Mouse (Mus musculus) embryonic facial prominence, embryonic 12.5 days (tissue): ENCODE data around the gene Tac4. TPM values are rescaled to one million over a fixed set of nuclear protein-coding genes. Genes with fewer than 3 reads are reported as not detected.

ENCODE experiments used
- ATAC-seq: fragments of 200-750 bp; cut with Nextera tagmentation; 2 replicates; pipeline ENCODE4 v1.8.0; 2017; ENCODE audit not compliant: insufficient number of reproducible peaks, insufficient read depth, low FRiP score, low TSS enrichment
- H3K27ac ChIP-seq: fragments of 300-500 bp; sonication (generic); 2 replicates; pipeline ENCODE4 v1.5.1; 2016; ENCODE audit warnings: mild to moderate bottlenecking
- H3K27me3 ChIP-seq: fragments of 300-500 bp; sonication (generic); 2 replicates; pipeline ENCODE4 v1.6.1; 2016; ENCODE audit warnings: mild to moderate bottlenecking, moderate library complexity
- H3K36me3 ChIP-seq: fragments of 300-500 bp; sonication (generic); 2 replicates; pipeline ENCODE4 v1.6.1; 2016; ENCODE audit warnings: mild to moderate bottlenecking
- H3K4me1 ChIP-seq: fragments of 300-500 bp; sonication (generic); 2 replicates; pipeline ENCODE4 v1.6.1; 2016
- H3K4me2 ChIP-seq: fragments of 300-500 bp; sonication (generic); replicated peaks from 2 replicates; pipeline ENCODE4 v1.6.1; 2016; ENCODE audit warnings: mild to moderate bottlenecking, moderate library complexity
- H3K4me3 ChIP-seq: fragments of 300-500 bp; sonication (generic); 2 replicates; pipeline ENCODE4 v1.5.1; 2016; ENCODE audit warnings: mild to moderate bottlenecking
- H3K9ac ChIP-seq: fragments of 300-500 bp; sonication (generic); 2 replicates; pipeline ENCODE4 v1.6.1; 2016; ENCODE audit warnings: mild to moderate bottlenecking, moderate library complexity
- H3K9me3 ChIP-seq: fragments of 300-500 bp; sonication (generic); 2 replicates; pipeline ENCODE4 v1.6.1; 2016; ENCODE audit warnings: mild to moderate bottlenecking, moderate library complexity
- WGBS: fragments of 180-500 bp; shearing (Covaris S2); methylation state at CpG from one replicate; pipeline ENCODE4 v1.1.7; 2016; 5-methylcytosine and 5-hydroxymethylcytosine counted together
- polyA plus RNA-seq: library from polyadenylated mRNA; unstranded; fragments of >200 nt; fragmentation: Nextera tagmentation; extraction: Ambion mirVana; gene quantifications from 2 replicates; pipeline ENCODE4 v1.2.1, GENCODE M21; 2016

The Tac4 gene
- polyA plus RNA-seq, 1 experiment from 2014 or later: 0.29 TPM

DNA sequence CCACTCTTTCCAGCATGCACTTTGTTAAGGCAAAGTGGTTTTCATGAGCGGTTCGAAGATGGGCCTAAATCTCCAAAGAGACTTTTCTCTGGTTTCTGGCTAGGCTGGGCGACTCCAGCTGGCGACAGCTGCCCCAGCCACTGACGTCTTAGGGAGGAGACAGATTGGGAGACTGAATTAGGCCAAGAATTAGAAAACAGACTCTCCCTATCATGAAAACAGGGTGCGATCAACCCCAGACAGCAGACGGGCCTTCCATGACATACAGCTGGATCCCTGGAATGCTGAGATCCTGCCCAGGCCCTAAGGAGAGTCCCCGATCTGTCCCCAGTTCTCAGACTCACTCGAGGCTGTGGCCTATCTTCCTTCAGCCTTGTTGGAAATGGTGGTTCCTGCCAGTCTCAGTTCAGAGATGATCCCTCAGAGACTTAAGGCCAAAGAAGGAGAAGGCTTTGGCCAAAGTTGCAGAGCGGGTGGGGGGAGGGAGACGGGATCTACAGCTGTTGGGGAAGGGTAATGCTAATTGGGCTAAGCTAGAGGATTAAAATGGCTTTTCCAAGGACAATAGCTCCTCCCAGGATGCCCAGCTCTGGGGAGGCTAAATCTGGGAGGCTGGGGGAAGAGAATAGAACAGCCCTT is 2.6 kb downstream of the Tac4 start:
- no peaks in the 10 kb centered on the region for H3K27me3 ChIP-seq
- H3K4me1 ChIP-seq: no peaks in the 10 kb centered on the region
- H3K9ac ChIP-seq: no peak overlapping the region
- H3K27ac ChIP-seq: peak overlapping the region; percentile 41; the same call in 1 of the 2 replicates
- no peak for ATAC-seq
- 17% methylated on average over 11 of the region's 11 CpGs for WGBS
- no peaks in the 10 kb centered on the region for H3K9me3 ChIP-seq
- H3K4me2 ChIP-seq: no peak overlapping the region
- H3K36me3 ChIP-seq: 0 out of 2 replicates have a peak, but pooled peaks cover 1% of the 10 kb centered on the region
- no peak overlapping the region for H3K4me3 ChIP-seq

DNA sequence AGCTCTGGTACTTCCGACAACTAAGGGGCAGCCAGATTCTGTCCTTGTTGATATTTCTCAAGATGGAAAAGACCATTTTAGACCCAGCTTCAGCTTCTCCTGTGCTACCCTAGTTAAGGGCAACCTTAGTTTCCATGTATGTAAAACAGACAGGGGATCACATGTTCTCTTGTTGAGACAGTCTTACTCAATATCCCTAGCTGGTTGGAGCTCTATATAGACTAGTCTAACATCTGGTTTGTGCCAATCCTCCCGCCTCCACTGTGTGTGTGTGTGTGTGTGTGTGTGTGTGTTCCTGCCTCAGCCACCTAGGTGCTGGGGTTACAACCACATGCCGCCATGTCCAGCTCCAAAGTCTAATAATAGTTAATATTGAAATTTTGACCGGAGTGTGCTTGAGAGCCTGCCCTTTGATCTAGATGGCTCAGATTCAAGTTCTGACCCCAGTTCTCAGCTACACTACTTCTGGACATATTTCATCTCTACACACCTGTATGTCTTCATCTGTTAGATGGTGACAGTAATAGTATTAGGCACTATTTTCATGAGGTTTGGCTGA is 3.2 kb downstream of the Tac4 start:
- no peak overlapping the region for H3K4me2 ChIP-seq
- H3K4me1 ChIP-seq: no peaks in the 10 kb centered on the region
- H3K9ac ChIP-seq: no peak overlapping the region
- H3K9me3 ChIP-seq: no peaks in the 10 kb centered on the region
- peaks cover 7% of the 10 kb centered on the region; the same call in 1 of the 2 replicates for H3K36me3 ChIP-seq
- H3K27ac ChIP-seq: no peak overlapping the region
- ATAC-seq: no peak
- 60% methylated on average over 4 of the region's 4 CpGs for WGBS
- H3K4me3 ChIP-seq: no peak overlapping the region
- H3K27me3 ChIP-seq: no peaks in the 10 kb centered on the region

DNA sequence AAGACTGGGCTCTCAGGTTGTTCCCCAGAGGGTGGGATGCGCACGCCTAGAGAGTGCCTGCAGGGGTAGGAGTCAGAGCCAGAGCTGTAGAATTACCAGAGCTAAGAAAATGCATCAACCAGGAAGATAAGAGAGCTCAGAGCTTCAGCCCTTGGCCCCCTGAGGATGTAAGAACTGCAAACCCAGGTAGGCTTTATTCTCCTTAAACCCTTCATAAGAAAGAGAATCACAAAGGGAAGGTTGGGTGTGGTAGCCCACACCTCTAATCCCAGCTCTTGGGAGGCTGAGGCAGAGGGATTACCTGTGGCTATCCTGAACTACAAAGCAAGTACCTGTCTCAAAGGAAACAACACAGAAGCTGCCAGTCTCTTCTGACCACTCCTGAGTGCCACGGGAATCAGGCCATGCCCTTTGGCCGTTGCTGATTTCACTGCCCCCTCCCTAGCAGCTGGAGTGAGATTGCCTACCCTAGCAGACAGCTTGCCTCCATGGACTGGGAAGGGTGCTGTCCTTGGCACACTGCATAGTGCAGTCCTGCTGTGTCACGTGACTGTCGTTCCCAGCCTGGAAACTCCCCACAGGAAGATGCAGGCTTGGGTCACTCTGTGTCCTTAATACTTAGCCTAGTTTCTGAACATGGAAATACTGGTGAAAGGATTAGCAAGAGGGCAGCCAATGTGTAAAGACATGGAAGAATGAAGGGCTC is 5.4 kb downstream of the Tac4 start:
- no peak for ATAC-seq
- no peaks in the 10 kb centered on the region for H3K9me3 ChIP-seq
- no peaks in the 10 kb centered on the region for H3K4me1 ChIP-seq
- 43% methylated on average over 6 of the region's 6 CpGs for whole genome bisulfite sequencing
- H3K9ac ChIP-seq: no peak overlapping the region
- H3K4me2 ChIP-seq: no peak overlapping the region
- H3K4me3 ChIP-seq: no peak overlapping the region
- H3K36me3 ChIP-seq: peaks cover 28% of the 10 kb centered on the region
- no peak overlapping the region for H3K27ac ChIP-seq
- H3K27me3 ChIP-seq: no peaks in the 10 kb centered on the region

DNA sequence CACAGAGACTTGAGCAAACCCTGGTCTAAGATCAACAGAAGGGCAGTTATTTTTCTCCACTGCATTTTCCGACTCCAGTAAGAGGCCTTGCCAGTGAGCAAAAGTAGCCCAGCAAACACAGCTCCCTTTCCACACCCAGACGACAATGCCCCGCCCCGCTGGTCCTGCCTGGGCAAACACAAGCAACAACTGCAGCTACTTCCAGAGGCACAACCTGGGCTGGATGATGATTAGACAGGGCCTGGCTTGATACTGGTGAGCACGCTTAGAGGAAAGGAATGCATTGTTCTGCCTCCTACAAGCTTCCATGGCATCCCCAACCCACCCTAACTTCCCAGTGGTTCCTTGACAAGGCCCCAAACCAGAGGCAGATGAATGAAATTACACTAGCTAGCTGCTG is 12.3 kb downstream of the Tac4 start:
- WGBS: 87% methylated on average over 5 of the region's 5 CpGs
- Histone ChIP-seq H3K9me3 (no peaks in the 10 kb centered on the region), H3K4me1 (no peaks in the 10 kb centered on the region), H3K27me3 (no peaks in the 10 kb centered on the region), H3K36me3 (peaks cover 94% of the 10 kb centered on the region), H3K27ac (no peak overlapping the region), H3K4me2 (no peak overlapping the region), H3K4me3 (no peak overlapping the region), H3K9ac (no peak overlapping the region)
- ATAC-seq: no peak

DNA sequence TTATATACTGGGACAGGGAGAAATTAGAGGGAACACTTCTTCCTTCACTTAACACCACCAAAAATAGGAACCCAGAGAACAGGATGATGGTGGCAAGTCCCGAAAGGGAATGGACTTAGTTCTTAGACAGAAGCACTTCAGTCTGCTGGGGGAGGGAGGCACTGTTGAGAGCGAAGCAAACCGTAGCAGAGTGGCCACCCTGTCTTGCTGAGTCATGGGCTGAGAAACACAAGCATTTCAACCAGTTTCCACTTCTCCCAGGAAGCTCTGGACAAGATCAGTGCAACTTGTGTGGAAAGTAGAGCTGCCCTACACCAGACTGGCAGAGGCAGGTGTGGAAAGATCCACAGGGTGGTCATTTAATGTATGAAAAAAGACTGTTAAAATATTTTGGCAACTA is 13.3 kb downstream of the Tac4 start:
- Histone ChIP-seq H3K36me3 (peaks cover 96% of the 10 kb centered on the region), H3K27ac (no peak overlapping the region), H3K4me2 (no peak overlapping the region), H3K4me1 (no peaks in the 10 kb centered on the region), H3K9ac (no peak overlapping the region), H3K27me3 (no peaks in the 10 kb centered on the region), H3K9me3 (no peaks in the 10 kb centered on the region), H3K4me3 (no peak overlapping the region)
- ATAC-seq: no peak
- 92% methylated on average over 3 of the region's 3 CpGs for whole genome bisulfite sequencing

DNA sequence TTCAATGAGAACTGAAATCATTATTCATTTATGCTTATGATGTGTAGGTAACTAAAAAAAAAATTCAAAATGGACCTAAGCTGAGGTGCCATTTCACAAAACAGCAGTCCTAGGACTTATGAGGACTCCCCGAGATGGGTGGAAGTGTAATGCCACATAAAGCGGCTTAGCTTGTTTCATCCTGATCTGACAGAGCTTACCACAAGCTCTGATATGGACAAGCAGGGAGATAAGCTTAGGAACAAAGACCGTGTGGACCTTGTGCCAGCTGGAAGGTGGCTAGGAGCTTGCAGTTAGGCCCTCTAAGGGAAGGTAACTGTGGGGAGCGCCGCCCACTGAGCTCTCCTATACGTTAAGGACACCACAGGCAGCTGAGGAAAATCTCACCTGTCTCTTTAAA is 14.7 kb downstream of the Tac4 start:
- H3K27me3 ChIP-seq: no peaks in the 10 kb centered on the region
- H3K4me2 ChIP-seq: no peak overlapping the region
- H3K27ac ChIP-seq: no peak overlapping the region
- peaks cover 95% of the 10 kb centered on the region for H3K36me3 ChIP-seq
- H3K9me3 ChIP-seq: no peaks in the 10 kb centered on the region
- WGBS: 89% methylated on average over 6 of the region's 6 CpGs
- no peak overlapping the region for H3K9ac ChIP-seq
- no peak overlapping the region for H3K4me3 ChIP-seq
- no peaks in the 10 kb centered on the region for H3K4me1 ChIP-seq
- ATAC-seq: no peak

DNA sequence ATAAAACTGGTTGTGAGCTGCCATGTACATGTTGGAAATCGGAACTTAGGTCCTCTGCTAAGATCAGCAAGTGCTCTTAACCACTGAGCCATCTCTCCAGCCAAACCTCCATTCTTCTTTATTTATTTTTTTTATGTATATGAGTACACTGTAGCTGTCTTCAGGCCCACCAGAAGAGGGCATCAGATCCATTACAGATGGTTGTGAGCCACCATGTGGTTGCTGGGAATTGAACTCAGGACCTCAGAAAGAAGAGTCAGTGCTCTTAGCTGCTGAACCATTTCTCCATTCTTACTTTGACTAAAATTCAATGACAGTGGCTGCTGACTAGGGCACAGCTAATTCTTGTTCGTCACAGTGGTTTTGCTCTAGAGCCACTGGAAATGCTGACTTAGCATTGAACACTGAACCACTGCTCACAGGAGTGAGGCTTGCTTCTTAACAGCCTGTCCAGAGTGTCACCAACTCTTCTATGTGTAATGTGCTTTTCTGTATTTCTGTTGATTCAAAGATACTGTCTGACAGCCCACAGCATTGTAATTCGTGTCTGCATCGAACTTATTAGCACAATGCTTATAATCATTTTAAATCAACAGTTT is 17.8 kb downstream of the Tac4 start:
- Histone ChIP-seq H3K36me3 (peaks cover 95% of the 10 kb centered on the region), H3K27ac (no peak overlapping the region), H3K4me2 (no peak overlapping the region), H3K27me3 (no peaks in the 10 kb centered on the region), H3K9ac (no peak overlapping the region), H3K4me3 (no peak overlapping the region), H3K9me3 (no peaks in the 10 kb centered on the region), H3K4me1 (no peaks in the 10 kb centered on the region)
- ATAC-seq: no peak
- 89% methylated on average over 4 of the region's 4 CpGs for WGBS

DNA sequence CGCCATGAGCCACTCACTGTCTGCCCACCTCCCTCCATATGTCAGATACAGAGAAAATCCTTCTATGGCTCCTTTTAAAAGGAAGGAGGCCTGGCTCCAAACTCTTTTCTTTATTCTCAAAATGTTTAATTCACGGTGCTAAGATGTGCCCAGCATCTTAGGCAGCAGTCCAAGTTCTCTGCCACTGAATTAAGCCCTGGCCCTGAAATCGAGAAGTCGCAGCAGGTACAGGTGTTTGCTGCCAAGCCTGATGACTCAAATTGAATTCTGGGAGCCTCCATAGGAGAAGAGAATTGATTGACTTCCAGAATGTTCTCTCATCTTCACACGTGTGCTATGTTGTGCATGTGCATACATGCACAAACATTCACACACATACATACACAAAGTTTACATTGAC is 21.0 kb downstream of the Tac4 start:
- H3K4me2 ChIP-seq: no peak overlapping the region
- no peaks in the 10 kb centered on the region for H3K27me3 ChIP-seq
- H3K4me3 ChIP-seq: no peak overlapping the region
- H3K4me1 ChIP-seq: no peaks in the 10 kb centered on the region
- H3K9me3 ChIP-seq: no peaks in the 10 kb centered on the region
- no peak overlapping the region for H3K27ac ChIP-seq
- WGBS: 95% methylated on average over 5 of the region's 5 CpGs
- no peak overlapping the region for H3K9ac ChIP-seq
- ATAC-seq: no peak
- H3K36me3 ChIP-seq: peaks cover 95% of the 10 kb centered on the region

DNA sequence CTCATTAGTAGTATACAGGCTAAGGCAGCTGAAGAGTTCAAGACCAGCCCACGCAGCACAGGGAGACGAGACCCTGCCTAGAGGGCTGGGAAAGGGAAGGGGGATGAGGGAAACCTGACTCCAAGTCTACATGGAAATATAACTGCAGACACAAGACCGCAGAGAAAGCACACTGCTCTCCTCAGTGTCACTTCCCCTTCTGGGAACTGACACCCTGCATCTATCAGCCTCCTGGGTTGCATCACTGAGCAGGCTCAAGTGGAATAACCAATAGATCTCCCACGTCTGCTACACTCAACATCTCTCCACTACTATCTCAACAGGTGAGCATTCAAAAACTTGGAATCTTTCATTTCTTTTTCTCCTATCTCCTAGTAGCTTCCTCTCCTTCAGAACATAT is 30.7 kb downstream of the Tac4 start:
- Histone ChIP-seq H3K27ac (no peak overlapping the region), H3K36me3 (peaks cover 76% of the 10 kb centered on the region), H3K9me3 (no peaks in the 10 kb centered on the region), H3K27me3 (no peaks in the 10 kb centered on the region), H3K9ac (no peak overlapping the region), H3K4me2 (no peak overlapping the region), H3K4me3 (no peak overlapping the region), H3K4me1 (no peaks in the 10 kb centered on the region)
- WGBS: 85% methylated on average over 4 of the region's 4 CpGs
- no peak for ATAC-seq

DNA sequence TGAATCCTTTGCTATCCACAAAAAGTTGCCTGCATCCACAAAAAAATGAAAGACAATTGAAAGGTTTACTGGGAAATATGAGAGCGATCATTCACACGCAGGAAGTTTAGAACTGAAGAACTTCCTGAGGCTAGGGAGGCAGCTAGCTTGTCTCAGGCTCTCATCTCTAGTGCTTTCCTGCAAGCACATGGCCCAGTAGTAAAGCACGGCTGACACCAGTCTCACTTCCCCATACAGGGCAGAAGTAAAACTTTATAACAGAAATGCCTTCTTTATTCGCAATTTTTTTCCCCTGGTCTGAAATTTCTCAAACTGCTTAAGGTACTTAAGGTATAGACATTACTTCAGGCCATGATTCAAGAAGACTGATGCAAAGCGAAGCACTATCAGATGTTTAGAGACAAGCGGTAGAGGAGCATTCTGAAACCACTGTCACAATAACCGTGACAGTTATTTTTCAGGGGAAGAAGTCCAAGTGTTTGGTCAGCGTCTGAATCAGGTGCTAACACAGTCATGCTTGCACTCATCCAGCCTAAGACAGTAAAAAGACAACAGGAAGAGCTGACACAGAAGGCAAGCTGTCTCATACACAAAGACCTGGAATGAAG is 31.8 kb downstream of the Tac4 start:
- WGBS: 94% methylated on average over 8 of the region's 8 CpGs
- H3K4me2 ChIP-seq: no peak overlapping the region
- H3K36me3 ChIP-seq: peaks cover 76% of the 10 kb centered on the region
- no peaks in the 10 kb centered on the region for H3K9me3 ChIP-seq
- no peak overlapping the region for H3K27ac ChIP-seq
- no peaks in the 10 kb centered on the region for H3K4me1 ChIP-seq
- H3K4me3 ChIP-seq: no peak overlapping the region
- no peak for ATAC-seq
- H3K9ac ChIP-seq: no peak overlapping the region
- H3K27me3 ChIP-seq: no peaks in the 10 kb centered on the region

DNA sequence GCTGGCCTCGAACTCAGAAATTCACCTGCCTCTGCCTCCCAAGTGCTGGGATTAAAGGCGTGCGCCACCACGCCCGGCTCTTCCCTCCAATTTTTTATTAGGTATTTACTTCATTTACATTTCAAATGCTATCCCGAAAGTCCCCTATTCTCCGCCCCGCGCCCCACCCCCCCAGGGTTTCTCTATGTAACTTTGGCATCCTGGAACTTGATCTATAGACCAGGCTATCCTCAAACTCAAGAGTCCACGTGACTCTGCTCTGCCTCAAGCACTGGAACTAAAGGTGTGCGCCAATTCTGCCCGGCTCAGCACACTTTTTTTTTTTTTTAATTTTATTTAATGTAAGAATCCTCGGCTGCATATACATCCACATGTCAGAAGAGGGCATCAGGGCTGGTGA is 34.4 kb downstream of the Tac4 start:
- Histone ChIP-seq H3K9ac (no peak overlapping the region), H3K4me3 (no peak overlapping the region), H3K27ac (no peak overlapping the region), H3K4me1 (no peaks in the 10 kb centered on the region), H3K4me2 (no peak overlapping the region), H3K36me3 (peaks cover 74% of the 10 kb centered on the region), H3K27me3 (no peaks in the 10 kb centered on the region), H3K9me3 (no peaks in the 10 kb centered on the region)
- ATAC-seq: no peak
- WGBS: 96% methylated on average over 13 of the region's 13 CpGs
